Mouse (Mus musculus) ES-E14 (cell line): ENCODE results near the gene D5Ertd579e. TPM values are rescaled to one million over a fixed set of nuclear protein-coding genes. Genes with fewer than 3 reads are reported as not detected.

Experiments
- DNase-seq: peaks from one replicate; pipeline ENCODE4 v3.0.0-alpha.2; 2013; ENCODE audit warnings: low read depth, low spot score
- H3K27ac ChIP-seq: 2 replicates; pipeline ENCODE4 v1.5.1; 2012; ENCODE audit warnings: low read depth, mild to moderate bottlenecking, low read length, moderate library complexity, mixed read lengths; ENCODE audit not compliant: poor library complexity, insufficient read depth, severe bottlenecking
- H3K36me3 ChIP-seq: 2 replicates; pipeline ENCODE4 v1.6.1; 2012; ENCODE audit warnings: mild to moderate bottlenecking, low read length, moderate library complexity, mixed read lengths; ENCODE audit not compliant: control insufficient read depth, poor library complexity, insufficient read depth, severe bottlenecking
- H3K4me1 ChIP-seq, 2 experiments: fragments of 150-350 bp in 1 of 2; sonication (generic) in 1 of 2; 2 replicates each; pipeline ENCODE4 v1.6.1; 2012; ENCODE audit warnings: low read length in 2 of 2, mild to moderate bottlenecking in 1 of 2, mixed read lengths in 1 of 2; ENCODE audit not compliant: control insufficient read depth in 2 of 2, insufficient read depth in 2 of 2, poor library complexity in 1 of 2
- H3K4me3 ChIP-seq, 2 experiments: fragments of 150-350 bp in 1 of 2; sonication (generic) in 1 of 2; 2 replicates each; pipeline ENCODE4 v1.5.1; 2012; ENCODE audit warnings: low read length in 2 of 2, low read depth in 1 of 2, mild to moderate bottlenecking in 1 of 2, mixed read lengths in 1 of 2; ENCODE audit not compliant: insufficient read depth in 1 of 2, poor library complexity in 1 of 2, severe bottlenecking in 1 of 2
- H3K9ac ChIP-seq: 2 replicates; pipeline ENCODE4 v1.6.1; 2012; ENCODE audit warnings: low read depth, mild to moderate bottlenecking, low read length, mixed read lengths; ENCODE audit not compliant: poor library complexity, insufficient read depth, severe bottlenecking
- H3K9me3 ChIP-seq: fragments of 150-350 bp; sonication (generic); 2 replicates; pipeline ENCODE4 v1.6.1; 2012; ENCODE audit warnings: low read depth, mild to moderate bottlenecking, low read length; ENCODE audit not compliant: control insufficient read depth, insufficient read depth
- CHD2 ChIP-seq: IDR thresholded peaks from 2 replicates; pipeline ENCODE4 v1.6.1; 2014; ENCODE audit warnings: mild to moderate bottlenecking, low read depth, low read length, inconsistent platforms
- HCFC1 ChIP-seq: IDR thresholded peaks from 2 replicates; pipeline ENCODE4 v1.6.1; 2012; ENCODE audit warnings: low read length, inconsistent platforms, borderline replicate concordance; ENCODE audit not compliant: insufficient read depth
- MAFK ChIP-seq: IDR thresholded peaks from 2 replicates; pipeline ENCODE4 v1.6.1; 2014; ENCODE audit warnings: mild to moderate bottlenecking, low read depth, low read length, inconsistent platforms; ENCODE audit not compliant: insufficient read depth
- ZC3H11A ChIP-seq: IDR thresholded peaks from 2 replicates; pipeline ENCODE4 v1.6.1; 2012; ENCODE audit warnings: low read depth, mild to moderate bottlenecking, inconsistent platforms, low read length, borderline replicate concordance
- ZNF384 ChIP-seq: IDR thresholded peaks from 2 replicates; pipeline ENCODE4 v1.6.1; 2012; ENCODE audit warnings: low read depth, low read length, inconsistent platforms
- in situ Hi-C, 2 experiments: fragments of 600-800 bp; cut with MboI; formaldehyde crosslinking; loops; one replicate each; pipeline ENCODE4 v1.15.1; 2025; ENCODE audit warnings: low sequenced_read_pairs in 2 of 2, inconsistent platforms in 1 of 2; ENCODE audit not compliant: unreplicated experiment in 2 of 2
- total RNA-seq: library from RNA; depleted of rRNA; stranded (reverse); fragments of 300-350 nt; gene quantifications from 2 replicates; pipeline ENCODE4 v1.2.3, GENCODE M21; 2012

D5Ertd579e gene
- total RNA-seq, 1 experiment, result 19.5 TPM

- no peak for DNase-seq
- Histone ChIP-seq H3K27ac (no peak overlapping the region), H3K36me3 (no peaks in the 10 kb centered on the region), H3K9me3 (no peaks in the 10 kb centered on the region), H3K9ac (no peak overlapping the region), H3K4me1 (no peaks in the 10 kb centered on the region), H3K4me3 (no peak overlapping the region)
- TF ChIP-seq ZC3H11A (no peak), CHD2 (no peak), ZNF384 (no peak)
- in situ Hi-C loops, result no loop called here
Measured at GRCm38 (mm10) chr5:36728403-36729085, 32.7 kb upstream of the D5Ertd579e start.

- in situ Hi-C loops, result no loop called here
- no peaks in the 10 kb centered on the region for H3K9me3 ChIP-seq
- TF ChIP-seq HCFC1, result no peak
- no peak for TF ChIP-seq CHD2
- TF ChIP-seq ZNF384, result no peak
- no peak for TF ChIP-seq MAFK
- TF ChIP-seq ZC3H11A, result no peak
- no peaks in the 10 kb centered on the region for H3K4me1 ChIP-seq
- H3K36me3 ChIP-seq, result no peaks in the 10 kb centered on the region
- DNase-seq, result no peak
- no peak overlapping the region for H3K27ac ChIP-seq
- no peak overlapping the region for H3K4me3 ChIP-seq
- H3K9ac ChIP-seq, result no peak overlapping the region
Measured at GRCm38 (mm10) chr5:36727776-36728175, 32.0 kb upstream of the D5Ertd579e start.

GRCm38 (mm10) chr5:36727136-36727535 is 31.3 kb upstream of the D5Ertd579e start:
- no peak for DNase-seq
- no peaks in the 10 kb centered on the region for H3K9me3 ChIP-seq
- H3K9ac ChIP-seq, result no peak overlapping the region
- no peak overlapping the region for H3K27ac ChIP-seq
- H3K36me3 ChIP-seq, result no peaks in the 10 kb centered on the region
- H3K4me3 ChIP-seq, result no peak overlapping the region
- TF ChIP-seq ZC3H11A, result no peak
- no peak for TF ChIP-seq CHD2
- no peak for TF ChIP-seq ZNF384
- no peak for TF ChIP-seq MAFK
- no peak for TF ChIP-seq HCFC1
- H3K4me1 ChIP-seq, result no peaks in the 10 kb centered on the region
- in situ Hi-C loops, result no loop called here

DNA sequence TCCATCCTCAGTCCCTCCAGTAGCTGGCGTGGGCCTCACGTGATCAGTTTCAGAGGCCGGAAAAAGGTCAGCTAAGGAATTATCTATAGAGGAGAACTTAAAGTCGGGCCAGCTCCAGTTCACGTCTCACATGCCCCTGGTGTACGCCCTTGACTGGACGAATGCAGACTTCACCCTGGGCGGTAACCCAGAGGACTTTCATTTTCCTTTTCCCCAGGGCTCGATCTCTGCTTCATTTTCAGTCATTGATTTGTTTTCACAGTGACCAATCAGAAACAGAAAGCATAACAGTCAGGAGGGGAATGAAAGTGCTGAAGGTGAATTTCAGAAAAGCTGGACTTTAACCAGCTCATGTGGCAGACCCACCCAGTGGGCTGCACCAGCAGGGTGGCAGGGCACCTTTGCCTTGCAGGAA is 30.6 kb upstream of the D5Ertd579e start:
- no peak for DNase-seq
- in situ Hi-C loops, result no loop called here
- H3K9ac ChIP-seq, result no peak overlapping the region
- no peak overlapping the region for H3K4me3 ChIP-seq
- TF ChIP-seq MAFK (no peak), ZNF384 (no peak), CHD2 (no peak), ZC3H11A (no peak), HCFC1 (no peak)
- no peaks in the 10 kb centered on the region for H3K9me3 ChIP-seq
- H3K36me3 ChIP-seq, result no peaks in the 10 kb centered on the region
- H3K27ac ChIP-seq, result no peak overlapping the region
- H3K4me1 ChIP-seq, result no peaks in the 10 kb centered on the region

GRCm38 (mm10) chr5:36725861-36726260 is 30.0 kb upstream of the D5Ertd579e start:
- no peaks in the 10 kb centered on the region for H3K36me3 ChIP-seq
- in situ Hi-C loops, result no loop called here
- H3K4me1 ChIP-seq, result no peaks in the 10 kb centered on the region
- no peak for DNase-seq
- no peak overlapping the region for H3K9ac ChIP-seq
- no peak overlapping the region for H3K27ac ChIP-seq
- no peaks in the 10 kb centered on the region for H3K9me3 ChIP-seq
- TF ChIP-seq HCFC1 (no peak), ZNF384 (no peak), ZC3H11A (no peak), CHD2 (no peak), MAFK (no peak)
- H3K4me3 ChIP-seq, result no peak overlapping the region
